Mouse (Mus musculus) limb, embryonic 14.5 days (tissue): ENCODE results near the gene Tmeff2. TPM values are rescaled to one million over a fixed set of nuclear protein-coding genes. Genes with fewer than 3 reads are reported as not detected.

Experiments
- ATAC-seq: fragments of 200-750 bp; cut with Nextera tagmentation; 2 replicates; pipeline ENCODE4 v1.8.0; 2017; ENCODE audit warnings: low read depth, moderate number of reproducible peaks, moderate TSS enrichment; ENCODE audit not compliant: low FRiP score
- DNase-seq: peaks from one replicate; pipeline ENCODE4 v3.0.0-alpha.2; 2015; ENCODE audit warnings: low spot score
- H3K27ac ChIP-seq: fragments of 300-500 bp; sonication (generic); replicated peaks from 2 replicates; pipeline ENCODE4 v1.5.1; 2014; ENCODE audit warnings: low read depth, mild to moderate bottlenecking, low read length, moderate library complexity, mixed read lengths
- H3K27me3 ChIP-seq: fragments of 300-500 bp; sonication (generic); 2 replicates; pipeline ENCODE4 v1.6.1; 2014; ENCODE audit warnings: low read length, mixed read lengths; ENCODE audit not compliant: control insufficient read depth, insufficient read depth
- H3K36me3 ChIP-seq: fragments of 300-500 bp; sonication (generic); 2 replicates; pipeline ENCODE4 v1.6.1; 2014; ENCODE audit warnings: mild to moderate bottlenecking, low read length, moderate library complexity, mixed read lengths; ENCODE audit not compliant: control insufficient read depth, insufficient read depth
- H3K4me1 ChIP-seq: fragments of 300-500 bp; sonication (generic); 2 replicates; pipeline ENCODE4 v1.6.1; 2014; ENCODE audit warnings: antibody characterized with exemption, low read length, mixed read lengths; ENCODE audit not compliant: control insufficient read depth, insufficient read depth
- H3K4me2 ChIP-seq: fragments of 300-500 bp; sonication (generic); replicated peaks from 2 replicates; pipeline ENCODE4 v1.6.1; 2014; ENCODE audit warnings: low read depth, mild to moderate bottlenecking, low read length, moderate library complexity; ENCODE audit not compliant: severe bottlenecking
- H3K4me3 ChIP-seq: fragments of 300-500 bp; sonication (generic); replicated peaks from 2 replicates; pipeline ENCODE4 v1.5.1; 2014; ENCODE audit warnings: low read length
- H3K9ac ChIP-seq: fragments of 300-500 bp; sonication (generic); 2 replicates; pipeline ENCODE4 v1.6.1; 2014; ENCODE audit warnings: mild to moderate bottlenecking, low read depth, low read length, moderate library complexity; ENCODE audit not compliant: severe bottlenecking
- H3K9me3 ChIP-seq: fragments of 300-500 bp; sonication (generic); 2 replicates; pipeline ENCODE4 v1.6.1; 2016; ENCODE audit warnings: low read length; ENCODE audit not compliant: control insufficient read depth
- POLR2A ChIP-seq: fragments of 200-500 bp; IDR thresholded peaks from 2 replicates; pipeline ENCODE4 v1.8.0; 2012; ENCODE audit warnings: inconsistent platforms, mild to moderate bottlenecking, moderate library complexity, borderline replicate concordance; ENCODE audit not compliant: insufficient read depth, insufficient read length; ENCODE audit errors: extremely low read depth
- WGBS: fragments of 180-500 bp; shearing (Covaris S2); extraction: QIAGEN DNeasy Blood & Tissue Kit; methylation state at CpG from one replicate; pipeline ENCODE4 v1.1.7; 2014; 5-methylcytosine and 5-hydroxymethylcytosine counted together
- polyA plus RNA-seq, 2 experiments: library from polyadenylated mRNA; depleted of rRNA in 1 of 2; stranded (reverse) in 1 of 2; unstranded in 1 of 2; fragments of >200 nt; fragmentation: Nextera tagmentation in 1 of 2; extraction: Ambion mirVana in 1 of 2; gene quantifications; 2 replicates each; pipeline versions ENCODE4 v1.2.1 to v1.2.3; 2012 to 2014

Gene Tmeff2
- polyA plus RNA-seq, 2 experiments: 18.0 to 23.3 TPM

DNA sequence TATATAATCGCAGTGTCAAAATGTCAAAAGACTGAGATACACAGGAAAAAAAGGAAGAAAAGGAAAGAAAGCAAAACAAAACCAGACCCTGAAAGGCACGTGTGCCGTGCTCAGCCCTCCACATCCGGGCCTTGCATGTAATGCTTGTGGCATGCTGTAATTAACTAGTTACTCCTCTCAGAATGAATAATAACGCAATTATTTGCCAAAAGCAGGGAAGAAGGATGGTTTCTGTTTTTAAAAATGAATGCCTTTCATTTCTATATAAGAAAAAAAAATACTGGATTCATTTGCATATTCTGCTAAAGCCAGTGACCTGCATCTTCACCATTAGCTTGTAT is 225.9 kb downstream of the Tmeff2 start:
- 54% methylated on average over 5 of the region's 5 CpGs for WGBS
- Histone ChIP-seq H3K4me1 (peaks cover 3% of the 10 kb centered on the region; the same call in 1 of the 2 replicates), H3K4me3 (no peak overlapping the region), H3K4me2 (no peak overlapping the region), H3K36me3 (no peaks in the 10 kb centered on the region), H3K9me3 (no peaks in the 10 kb centered on the region), H3K27ac (no peak overlapping the region), H3K27me3 (no peaks in the 10 kb centered on the region), H3K9ac (no peak overlapping the region)
- DNase-seq (no peak), ATAC-seq (no peak)
- no peak for TF ChIP-seq POLR2A

DNA sequence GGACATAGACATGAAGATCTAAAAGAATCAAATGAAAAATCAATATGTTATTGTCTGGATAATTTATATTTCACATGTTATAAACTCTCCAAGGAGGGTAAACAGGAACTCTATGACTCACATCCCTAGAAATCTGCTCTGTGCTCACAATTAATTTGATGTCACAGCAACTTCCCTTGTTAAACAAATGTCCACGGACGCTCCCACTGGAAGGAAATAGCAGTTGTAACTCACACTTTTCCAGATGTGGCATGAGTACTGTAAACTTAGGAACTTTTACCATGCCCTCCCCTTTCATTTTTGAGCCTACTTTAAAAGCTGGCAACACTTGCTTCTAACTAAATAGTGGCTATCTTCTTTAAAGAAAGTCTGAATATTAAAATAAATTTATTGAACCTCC is 236.3 kb downstream of the Tmeff2 start:
- no peak overlapping the region for H3K27ac ChIP-seq
- H3K36me3 ChIP-seq: no peaks in the 10 kb centered on the region
- H3K9ac ChIP-seq: no peak overlapping the region
- peak; percentile 36 for DNase-seq
- H3K4me1 ChIP-seq: 0 out of 2 replicates have a peak, but pooled peaks cover 2% of the 10 kb centered on the region
- H3K4me2 ChIP-seq: no peak overlapping the region
- TF ChIP-seq POLR2A: no peak
- 29% methylated on average over 2 of the region's 2 CpGs for WGBS
- no peak for ATAC-seq
- H3K4me3 ChIP-seq: no peak overlapping the region
- no peaks in the 10 kb centered on the region for H3K9me3 ChIP-seq
- no peaks in the 10 kb centered on the region for H3K27me3 ChIP-seq

DNA sequence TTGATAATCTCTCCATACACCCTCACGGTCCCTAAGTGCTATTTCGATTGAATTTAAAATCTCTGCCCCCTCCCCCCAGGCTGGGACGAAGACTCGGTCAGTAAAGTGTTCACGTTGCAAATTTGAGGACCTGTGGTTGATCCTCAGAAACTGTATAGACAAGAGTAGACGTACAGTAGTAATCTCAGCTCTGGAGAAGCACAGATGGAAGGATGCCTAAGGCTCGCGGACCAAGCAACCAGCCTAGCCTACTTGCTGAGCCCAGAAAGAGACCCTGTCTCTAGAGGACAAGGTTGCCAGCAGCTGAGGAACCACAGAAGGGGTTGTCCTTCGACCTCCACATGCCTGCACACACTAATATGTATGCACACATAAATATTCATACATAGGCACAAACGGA is 239.2 kb downstream of the Tmeff2 start:
- ATAC-seq (no peak), DNase-seq (no peak)
- Histone ChIP-seq H3K4me3 (no peak overlapping the region), H3K9ac (no peak overlapping the region), H3K9me3 (no peaks in the 10 kb centered on the region), H3K4me1 (0 out of 2 replicates have a peak, but pooled peaks cover 2% of the 10 kb centered on the region), H3K36me3 (no peaks in the 10 kb centered on the region), H3K27ac (no peak overlapping the region), H3K27me3 (no peaks in the 10 kb centered on the region), H3K4me2 (no peak overlapping the region)
- no peak for TF ChIP-seq POLR2A
- WGBS: 70% methylated on average over 10 of the region's 10 CpGs

DNA sequence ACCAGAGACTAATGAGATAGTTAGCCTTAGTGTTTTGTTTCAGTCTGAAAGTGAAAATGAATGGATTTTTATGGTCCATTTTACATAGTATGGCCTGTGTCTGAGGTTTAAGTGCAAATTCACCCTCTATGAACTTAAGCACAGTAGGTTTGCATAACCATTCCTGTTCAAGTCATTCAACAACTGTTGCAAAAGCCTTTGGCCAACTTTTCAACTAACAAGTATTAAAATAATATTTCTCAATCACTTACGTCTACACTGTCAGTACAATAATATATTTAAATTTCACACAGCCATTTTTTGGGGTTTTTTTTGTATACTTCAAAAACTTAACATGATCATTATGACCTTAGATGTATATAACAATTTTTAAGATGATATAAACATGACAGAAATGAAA is 240.9 kb downstream of the Tmeff2 start:
- H3K4me3 ChIP-seq: no peak overlapping the region
- no peaks in the 10 kb centered on the region for H3K36me3 ChIP-seq
- H3K4me1 ChIP-seq: 0 out of 2 replicates have a peak, but pooled peaks cover 2% of the 10 kb centered on the region
- H3K27ac ChIP-seq: no peak overlapping the region
- TF ChIP-seq POLR2A: no peak
- no peak for DNase-seq
- H3K9me3 ChIP-seq: no peaks in the 10 kb centered on the region
- WGBS: 81% methylated on average over 1 of the region's 1 CpGs
- H3K4me2 ChIP-seq: no peak overlapping the region
- H3K9ac ChIP-seq: no peak overlapping the region
- no peaks in the 10 kb centered on the region for H3K27me3 ChIP-seq
- no peak for ATAC-seq

DNA sequence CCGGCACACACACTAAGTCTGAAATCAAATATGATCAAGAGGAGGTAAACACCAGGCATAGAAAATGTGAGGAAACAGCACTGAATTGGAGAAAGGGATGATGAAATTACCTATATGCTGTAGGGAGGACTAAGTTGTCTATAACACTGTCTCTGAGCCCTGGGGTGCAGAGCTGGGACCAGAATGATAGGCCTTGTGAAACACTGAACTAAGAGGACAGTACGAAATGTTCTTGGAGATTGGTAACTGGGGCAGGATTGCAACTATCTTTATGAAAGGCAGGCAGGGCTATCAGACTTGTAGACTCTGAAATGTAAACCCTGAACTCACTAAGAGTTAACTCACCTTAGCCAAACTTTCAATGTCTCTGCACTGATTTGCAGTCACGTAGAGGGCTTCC is 242.3 kb downstream of the Tmeff2 start:
- no peaks in the 10 kb centered on the region for H3K27me3 ChIP-seq
- H3K4me3 ChIP-seq: no peak overlapping the region
- DNase-seq (no peak), ATAC-seq (no peak)
- 81% methylated on average over 3 of the region's 3 CpGs for WGBS
- H3K4me2 ChIP-seq: no peak overlapping the region
- H3K9ac ChIP-seq: no peak overlapping the region
- TF ChIP-seq POLR2A: no peak
- no peaks in the 10 kb centered on the region for H3K36me3 ChIP-seq
- 0 out of 2 replicates have a peak, but pooled peaks cover 2% of the 10 kb centered on the region for H3K4me1 ChIP-seq
- no peak overlapping the region for H3K27ac ChIP-seq
- no peaks in the 10 kb centered on the region for H3K9me3 ChIP-seq

DNA sequence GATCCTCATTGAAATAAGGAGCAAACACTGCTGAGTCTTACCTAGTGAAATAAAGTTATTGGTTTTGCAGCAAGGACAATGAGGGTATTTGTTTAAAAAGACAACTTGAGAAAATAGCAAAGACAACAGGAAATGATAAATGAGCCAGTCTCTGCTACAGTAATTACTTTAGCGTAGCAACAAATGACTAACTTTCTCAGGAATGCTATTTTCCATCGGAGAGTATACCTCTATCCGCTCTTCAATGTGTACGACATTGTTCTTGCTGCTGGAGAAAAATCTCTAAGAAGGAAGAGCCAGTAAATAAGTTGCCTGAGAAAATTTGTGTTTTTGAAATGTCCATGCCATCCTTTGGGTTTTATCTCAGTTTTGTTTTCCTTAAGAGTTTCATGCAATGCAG is 245.2 kb downstream of the Tmeff2 start:
- Histone ChIP-seq H3K9me3 (no peaks in the 10 kb centered on the region), H3K36me3 (no peaks in the 10 kb centered on the region), H3K27me3 (no peaks in the 10 kb centered on the region), H3K27ac (no peak overlapping the region), H3K4me1 (no peaks in the 10 kb centered on the region), H3K9ac (no peak overlapping the region), H3K4me3 (no peak overlapping the region), H3K4me2 (no peak overlapping the region)
- TF ChIP-seq POLR2A: no peak
- DNase-seq: no peak
- ATAC-seq: no peak
- WGBS: 65% methylated on average over 4 of the region's 4 CpGs
